Mouse (Mus musculus) cerebellum, adult 2 months (tissue): Measurements from ENCODE around the gene Tgfbi.

Experiments used
- CTCF ChIP-seq: fragments of 200-500 bp; IDR thresholded peaks from 2 replicates; pipeline ENCODE4 v1.5.1; 2011; ENCODE audit warnings: low read depth, mild to moderate bottlenecking, control low read depth, low read length, moderate library complexity, borderline replicate concordance; ENCODE audit not compliant: insufficient read depth
- POLR2A ChIP-seq: fragments of 200-500 bp; IDR thresholded peaks from 2 replicates; pipeline ENCODE4 v1.6.1; 2011; ENCODE audit warnings: low read length, control low read depth, borderline replicate concordance; ENCODE audit not compliant: insufficient read depth

DNA sequence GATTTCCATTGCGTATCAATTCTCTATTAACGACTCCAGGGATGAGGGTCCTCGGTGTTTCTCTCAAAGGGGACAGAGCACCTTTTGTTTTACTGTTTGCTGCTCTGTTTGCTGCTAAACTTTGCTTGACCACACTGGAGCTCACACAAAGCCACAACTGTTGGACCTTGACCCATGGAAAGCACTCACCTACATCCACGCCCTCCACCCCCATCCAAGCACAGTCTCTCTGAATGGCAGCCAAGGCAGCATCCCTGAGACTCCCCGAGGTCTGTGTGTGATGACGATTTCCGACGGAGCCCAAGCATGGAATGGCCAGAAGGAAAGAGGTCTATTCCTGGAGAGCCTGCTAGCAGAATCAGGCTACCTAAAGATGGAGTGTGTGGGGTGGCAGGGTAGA, 48.2 kb upstream of the Tgfbi start:
- no peak for TF ChIP-seq CTCF
- no peak for TF ChIP-seq POLR2A
